Mouse (Mus musculus) NIH3T3 (cell line): ENCODE results near the gene Gpr19.

Experiments used
- DNase-seq: peaks from one replicate; pipeline ENCODE4 v3.0.0-alpha.2; 2012; ENCODE audit warnings: low read depth

The Gpr19 gene

DNA sequence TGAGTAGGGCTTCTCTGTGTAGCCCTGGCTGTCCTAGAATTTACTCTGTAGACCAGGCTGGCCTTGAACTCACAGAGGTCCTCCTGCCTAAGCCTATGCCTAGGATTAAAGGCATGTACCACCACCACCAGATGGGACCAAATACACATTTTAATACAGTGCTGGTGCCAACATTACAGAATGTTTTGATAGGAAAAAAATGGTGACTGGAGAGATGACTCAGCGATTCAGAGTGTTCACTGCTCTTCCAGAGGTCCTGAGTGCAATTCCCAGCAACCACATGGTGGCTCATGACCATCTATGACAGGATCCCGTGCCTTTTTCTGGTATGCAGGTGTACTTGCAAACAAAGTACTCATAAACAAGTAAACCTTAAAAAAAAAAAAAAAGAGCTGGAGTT, 48.9 kb downstream of the Gpr19 start:
- peak; percentile 55 for DNase-seq

DNA sequence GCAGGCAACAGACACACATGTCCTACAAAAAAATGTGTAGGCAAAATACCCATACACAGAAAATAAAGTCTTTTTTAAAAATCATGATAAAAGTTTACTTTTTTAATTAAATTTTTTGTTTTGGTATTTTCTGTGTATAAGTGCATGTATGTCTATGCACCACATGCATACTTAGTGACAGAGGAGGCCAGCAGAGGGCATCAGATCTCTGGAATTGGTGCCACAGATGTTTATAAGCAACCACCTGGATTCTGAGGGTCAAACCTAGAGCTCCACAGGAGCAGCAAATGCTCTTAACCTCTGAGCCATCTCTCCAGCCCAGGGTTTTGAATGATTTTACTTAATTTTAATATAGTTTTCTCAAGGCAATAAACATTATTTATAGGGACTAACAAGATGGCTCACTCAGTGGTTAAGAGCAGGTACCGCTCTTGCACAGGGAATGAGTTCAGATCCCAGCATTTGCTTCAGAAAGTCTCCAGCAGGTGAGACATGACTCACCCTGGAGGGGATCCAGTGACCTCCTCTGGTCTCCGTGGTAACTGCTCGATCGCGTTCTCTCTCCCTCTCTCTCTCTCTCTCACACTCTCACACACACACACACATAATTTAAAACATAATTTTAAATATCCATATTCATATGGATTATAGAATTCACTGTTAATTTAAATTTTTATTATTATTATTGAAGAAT, 50.0 kb downstream of the Gpr19 start:
- peak; percentile 38 for DNase-seq

DNA sequence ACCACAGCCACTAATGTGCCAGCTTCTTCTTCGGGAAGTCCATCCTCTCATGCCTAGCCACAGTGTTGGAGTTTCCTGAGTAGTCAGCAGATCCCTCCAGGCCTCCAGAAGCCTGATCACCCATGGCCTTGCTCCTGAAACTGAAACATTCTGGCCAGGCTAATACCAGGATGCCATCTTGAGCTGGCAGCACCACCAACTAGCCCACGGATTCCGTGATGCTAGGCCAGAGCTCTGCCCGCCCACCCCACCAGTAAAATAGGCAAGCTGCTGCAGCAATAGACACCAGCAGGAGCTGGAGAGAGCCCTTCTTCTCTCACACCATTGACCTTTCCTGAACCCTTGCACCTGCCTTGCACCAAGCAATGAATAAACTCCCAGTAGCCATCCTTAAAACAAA, 50.8 kb downstream of the Gpr19 start:
- DNase-seq, result no peak

DNA sequence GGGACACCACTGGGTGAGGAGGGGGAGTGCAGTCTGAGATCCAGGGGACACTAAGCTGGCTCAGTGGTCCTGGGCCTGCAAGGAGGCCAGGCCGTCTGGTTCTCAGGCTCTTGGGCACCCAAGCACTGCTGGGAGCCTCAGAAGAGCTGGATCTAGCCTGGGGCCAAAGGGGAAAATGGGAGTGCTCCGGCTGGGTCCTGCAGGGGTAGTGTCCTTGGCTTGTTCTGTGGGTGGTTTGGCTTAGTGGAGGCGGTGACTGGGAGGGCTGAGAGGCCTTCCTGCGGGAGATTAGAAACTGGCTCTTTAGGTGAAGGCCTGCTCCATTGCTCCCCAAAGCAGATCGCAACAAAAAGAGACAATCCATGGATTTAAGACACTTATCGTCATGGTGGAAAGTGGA, 52.1 kb downstream of the Gpr19 start:
- DNase-seq, result no peak

DNA sequence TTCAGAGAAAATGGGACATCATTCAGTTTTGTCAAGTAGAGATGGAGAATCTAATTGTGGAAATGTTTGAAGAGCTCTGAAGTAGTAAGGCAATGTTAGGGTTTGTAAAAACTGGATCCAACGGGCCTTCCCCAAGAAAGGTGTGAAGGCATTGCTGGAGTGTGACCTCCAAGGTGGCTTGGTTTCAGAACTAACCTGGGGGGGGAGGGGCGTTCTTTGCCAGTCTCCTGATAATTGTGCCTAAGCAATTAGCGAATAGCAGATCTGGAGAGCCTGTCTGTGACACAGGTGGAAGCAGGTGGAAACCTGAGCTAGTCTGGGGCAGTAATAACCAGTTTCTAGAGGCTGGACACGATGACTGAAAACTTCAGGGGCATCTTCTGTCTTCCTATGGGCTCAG, 52.7 kb downstream of the Gpr19 start:
- DNase-seq, result no peak

DNA sequence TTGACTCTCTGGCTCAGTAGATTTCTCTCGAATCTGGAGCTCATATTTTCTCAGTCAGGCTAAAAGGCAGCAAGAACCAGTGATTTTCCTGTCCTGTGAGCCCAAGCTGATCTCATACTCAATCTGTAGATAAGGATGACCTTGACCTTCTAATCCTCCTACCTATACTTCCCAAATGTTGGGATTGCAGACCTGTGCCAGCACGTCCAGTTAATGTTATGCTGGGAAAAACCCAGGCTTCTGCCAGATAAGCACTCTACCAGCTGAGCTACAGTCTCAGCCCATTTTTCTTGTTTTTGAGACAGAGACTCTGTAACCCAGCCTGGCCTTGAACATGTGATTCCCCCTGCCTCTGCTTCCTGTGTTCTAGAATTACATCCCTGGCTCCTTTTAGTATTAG, 58.0 kb downstream of the Gpr19 start:
- no peak for DNase-seq

DNA sequence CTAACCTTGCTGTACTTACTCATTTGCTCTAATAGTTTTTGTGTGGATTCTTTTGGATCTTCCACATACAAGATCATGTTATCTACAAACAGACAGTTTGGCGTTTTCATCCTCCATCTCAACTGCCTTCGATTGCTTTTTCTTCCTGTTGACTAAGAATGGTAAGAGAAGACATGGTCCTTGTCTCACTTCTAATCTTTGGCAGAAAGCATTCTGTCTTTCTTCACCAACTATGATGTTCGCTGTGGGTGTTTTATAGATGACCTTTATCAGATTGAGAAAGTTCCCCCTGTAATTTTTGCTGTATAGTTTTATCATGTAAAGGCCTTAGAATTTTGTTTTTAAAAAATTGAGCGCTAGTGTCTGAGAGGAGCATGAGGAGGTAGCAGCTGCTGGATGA, 60.3 kb downstream of the Gpr19 start:
- DNase-seq, result no peak

DNA sequence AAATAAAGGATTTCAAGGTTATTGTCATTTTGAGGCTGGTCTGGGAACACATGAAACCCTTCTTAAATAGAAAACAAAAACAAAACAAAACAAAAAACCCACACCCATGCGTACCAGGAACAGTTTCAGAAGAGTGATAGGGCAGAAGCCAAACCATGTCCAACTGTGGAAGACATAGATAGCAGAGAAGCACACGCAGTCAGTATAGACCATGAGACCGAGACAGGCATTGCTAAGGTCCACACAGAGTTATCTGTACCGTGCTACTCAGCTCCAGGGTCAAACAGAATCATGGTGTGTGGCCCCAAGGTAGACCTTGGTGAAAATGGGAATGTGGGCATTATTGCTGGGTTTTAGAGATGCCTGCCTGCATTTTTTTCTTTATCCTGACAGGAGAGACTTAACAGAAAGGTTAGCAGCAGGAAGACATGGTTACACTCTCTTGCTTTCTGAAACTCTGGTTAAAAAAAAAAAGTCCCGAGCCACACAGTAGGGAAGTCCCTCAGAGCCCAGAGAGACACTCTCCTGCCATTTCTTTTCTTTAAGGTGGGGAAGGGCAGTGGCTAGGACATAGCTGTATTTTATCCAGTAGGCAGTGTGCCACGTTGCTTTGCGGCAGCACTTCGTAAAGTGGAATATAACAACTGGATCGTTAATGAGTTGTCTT, 63.7 kb downstream of the Gpr19 start:
- no peak for DNase-seq

DNA sequence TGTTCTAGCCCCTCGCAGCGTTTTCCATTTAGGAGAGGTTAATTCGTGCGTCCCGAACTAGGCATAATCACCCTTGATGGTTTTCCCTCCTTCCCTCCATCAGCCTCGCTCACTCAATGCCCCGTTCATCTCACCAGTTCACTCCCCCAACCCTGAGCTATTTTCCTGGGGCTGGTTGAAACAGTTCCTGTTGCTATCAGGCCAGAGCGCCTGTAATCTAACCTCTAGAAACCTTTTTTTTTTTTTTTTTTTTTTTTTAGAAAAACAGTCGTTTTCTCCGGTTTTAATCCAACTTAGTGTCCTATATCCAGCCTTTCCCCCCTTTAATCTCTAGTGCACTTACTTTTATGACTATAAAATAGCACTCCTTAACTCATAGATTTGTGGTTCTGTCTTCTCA, 67.6 kb downstream of the Gpr19 start:
- peak; percentile 29 for DNase-seq

DNA sequence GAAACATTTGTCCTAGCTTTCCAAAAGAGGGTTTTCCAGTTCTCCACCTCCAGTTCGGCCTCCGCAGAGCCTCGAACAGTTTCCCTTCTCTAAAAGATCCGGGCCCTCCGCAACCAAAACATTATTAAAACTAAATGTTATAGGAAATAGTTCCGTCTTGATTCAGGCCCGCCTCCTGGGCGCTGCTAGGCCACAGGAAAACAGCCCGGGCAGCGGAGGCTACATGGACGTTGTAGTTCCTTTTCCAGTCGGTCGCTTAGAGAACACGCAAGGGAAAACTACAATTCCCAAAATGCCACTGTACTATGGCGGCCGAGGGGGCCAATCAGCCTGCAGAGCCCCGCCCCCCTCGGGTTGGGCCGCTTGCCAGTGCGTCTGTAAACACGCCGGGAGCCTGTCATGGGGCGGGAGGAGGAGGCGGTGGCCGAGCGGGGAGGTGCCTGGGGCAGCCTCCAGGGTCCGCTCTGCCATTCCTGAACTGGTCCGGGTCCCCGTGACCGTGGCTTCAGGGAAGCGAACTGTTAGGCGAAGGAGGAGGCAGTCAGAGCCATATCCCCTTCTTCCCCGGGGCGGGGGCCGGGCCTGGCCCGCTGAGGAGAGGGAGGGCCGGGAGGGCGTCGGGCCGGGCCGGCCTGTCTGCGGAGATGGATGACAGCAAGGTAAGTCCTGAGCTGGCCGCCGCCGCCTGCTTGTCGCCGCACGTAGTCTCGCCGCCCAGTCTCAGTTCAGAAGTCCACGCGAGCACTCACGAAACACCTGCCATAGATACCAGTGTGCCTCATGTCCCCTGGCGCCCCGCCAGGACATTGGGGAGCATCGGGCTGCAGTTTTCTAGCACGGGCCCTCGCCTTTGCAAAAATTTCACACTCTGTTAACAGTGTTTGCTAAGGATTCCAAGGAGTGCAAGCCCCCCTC, 68.3 kb downstream of the Gpr19 start, which contains the start of gene Crebl2:
Gene Crebl2 (plus strand): TSS at position 369 of the 915 bp plus-strand sequence.
- DNase-seq, result peak; percentile 100

DNA sequence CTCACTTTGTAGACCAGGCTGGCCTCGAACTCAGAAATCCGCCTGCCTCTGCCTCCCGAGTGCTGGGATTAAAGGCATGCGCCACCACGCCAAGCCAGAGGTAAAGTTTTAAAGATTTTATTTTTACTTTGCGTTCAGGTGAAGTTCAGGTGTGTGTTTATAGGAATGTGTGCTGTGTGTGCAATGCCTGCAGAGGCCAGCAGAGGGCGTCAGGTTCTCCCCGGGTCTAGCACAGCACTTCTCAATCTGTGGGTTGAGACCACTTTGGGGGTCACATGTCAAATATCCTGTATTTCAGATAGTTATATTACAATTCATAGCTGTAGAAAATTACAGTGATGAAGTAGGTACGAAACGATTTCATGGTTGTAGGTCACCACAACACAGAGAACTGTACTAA, 75.5 kb downstream of the Gpr19 start:
- no peak for DNase-seq

DNA sequence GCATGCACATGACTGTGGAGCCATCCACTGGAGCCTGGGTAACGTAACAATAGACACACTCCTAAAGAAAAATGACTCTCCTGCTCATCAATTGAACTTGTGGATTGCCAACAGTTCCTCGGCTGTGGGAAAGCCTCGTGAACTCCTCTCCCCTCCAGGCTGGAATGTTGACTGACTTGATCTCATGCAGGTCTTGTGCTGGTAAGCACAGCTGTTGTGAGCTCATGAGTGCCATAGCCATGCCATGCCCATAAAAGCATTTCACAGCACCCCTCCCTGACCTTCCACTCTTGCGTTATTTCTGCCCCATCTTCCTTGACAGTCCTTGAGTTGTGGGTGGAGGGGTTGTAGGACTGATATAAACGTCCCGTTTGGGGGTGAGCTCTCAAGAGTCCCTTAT, 78.0 kb downstream of the Gpr19 start:
- DNase-seq, result peak; percentile 43

DNA sequence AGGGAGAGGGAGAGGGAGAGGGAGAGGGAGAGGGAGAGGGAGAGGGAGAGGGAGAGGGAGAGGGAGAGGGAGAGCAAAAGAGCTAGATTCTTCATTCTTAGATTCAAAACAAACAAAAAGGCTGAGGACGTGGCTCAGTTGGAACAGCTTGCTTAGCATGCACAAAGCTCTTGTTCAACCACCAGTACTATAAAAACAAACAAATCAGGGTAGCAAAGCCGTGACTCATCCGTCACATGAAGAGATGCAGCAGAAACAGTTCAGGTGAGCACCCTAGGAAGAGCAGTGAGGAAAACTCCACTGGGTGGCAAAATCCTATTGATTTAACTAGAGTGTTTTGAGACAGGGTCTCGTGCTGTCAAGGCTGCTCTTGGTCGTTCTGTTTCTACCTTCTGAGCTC, 78.6 kb downstream of the Gpr19 start:
- peak; percentile 72 for DNase-seq
